Mouse (Mus musculus): ENCODE measurements around the gene Pkn1. TPM values are rescaled to one million over a fixed set of nuclear protein-coding genes. Genes with fewer than 3 reads are reported as not detected.
A peak's percentile ranks its signal among the peaks of the same experiment; 100 is the strongest.

Pkn1 gene
- total and polyA plus RNA-seq, 3 experiments, result 33.5 to 73.2 (median 41.2) TPM

- Histone ChIP-seq H3K4me1 (ENCODE audit: control insufficient read depth in 1 of 2, insufficient read depth in 2 of 2, low read length in 2 of 2) (peaks cover 3 to 30% of the 10 kb centered on the region in 2 experiments), H3K4me3 (ENCODE audit: control insufficient read depth in 1 of 2, insufficient read depth in 1 of 2, low read depth in 2 of 2, low read length in 2 of 2) (peak overlapping the region; percentile 11 to 84), H3K27me3 (ENCODE audit: control insufficient read depth in 1 of 2, insufficient read depth in 2 of 2, low read length in 2 of 2) (no peaks in the 10 kb centered on the region), H3K36me3 (ENCODE audit: control insufficient read depth in 1 of 2, insufficient read depth in 2 of 2, low read length in 2 of 2) (peaks cover 0 to 9% of the 10 kb centered on the region in 2 experiments; a peak in 2 of 4 replicates), H3K79me2 (ENCODE audit: control insufficient read depth, insufficient read depth, low read length, poor library complexity) (peaks cover 26% of the 10 kb centered on the region), H3K9me3 (replicated peaks; ENCODE audit: insufficient read depth, low read length) (no peaks in the 10 kb centered on the region), H3K9ac (ENCODE audit: control insufficient read depth, low read depth, low read length, poor library complexity, severe bottlenecking) (peak overlapping the region; percentile 25), H3K27ac (ENCODE audit: control insufficient read depth, low read depth, low read length) (peak overlapping the region; percentile 38)
- TF ChIP-seq RAD21 (IDR thresholded peaks at IDR 0.05; ENCODE audit: low read depth, low read length) (no peak), NELFE (IDR thresholded peaks at IDR 0.05; ENCODE audit: low read depth, low read length) (peak; percentile 38; the same call in 1 of the 2 replicates), POLR2A (IDR thresholded peaks at IDR 0.05; ENCODE audit: control insufficient read depth in 1 of 2, insufficient read depth in 1 of 2, low read depth in 1 of 2, low read length in 2 of 2, poor library complexity in 1 of 2) (peak in 1 of 2 experiments; percentile 50; a peak in 1 of 4 replicates), HCFC1 (IDR thresholded peaks at IDR 0.05; ENCODE audit: low read depth, low read length) (peak; percentile 32; the same call in 1 of the 2 replicates), MYB (IDR thresholded peaks at IDR 0.05; ENCODE audit: low read depth, low read length) (no peak), MXI1 (IDR thresholded peaks at IDR 0.05; ENCODE audit: low read depth, low read length) (no peak), MAZ (IDR thresholded peaks at IDR 0.05; ENCODE audit: low read depth, low read length) (0 out of 2 replicates have a peak, but pooled peaks have one; percentile 42), SIN3A (IDR thresholded peaks at IDR 0.05; ENCODE audit: low read length) (0 out of 2 replicates have a peak, but pooled peaks have one; percentile 17), USF1 (IDR thresholded peaks at IDR 0.05; ENCODE audit: low read depth, low read length) (peak; percentile 24; the same call in 1 of the 2 replicates), ETS1 (IDR thresholded peaks at IDR 0.05; ENCODE audit: low read depth, low read length) (no peak; the same call in 1 of the 2 replicates), TBP (IDR thresholded peaks at IDR 0.05; ENCODE audit: low read depth, low read length) (peak; percentile 58; the same call in 1 of the 2 replicates), KAT2A (conservative IDR thresholded peaks at IDR 0.05; ENCODE audit: low read depth, low read length) (no peak), MAFK (IDR thresholded peaks at IDR 0.05; ENCODE audit: borderline replicate concordance, low read depth, low read length) (no peak), CHD2 (IDR thresholded peaks at IDR 0.05; ENCODE audit: low read length) (no peak), BHLHE40 (IDR thresholded peaks at IDR 0.05; ENCODE audit: borderline replicate concordance, low read depth, low read length) (no peak), POLR2AphosphoS5 (IDR thresholded peaks at IDR 0.05; ENCODE audit: borderline replicate concordance, low read depth, low read length) (no peak)
- DNase-seq (ENCODE audit: low read depth, low spot score), result peak; percentile 68
Observed at GRCm38 (mm10) chr8:83700423-83701085, 1.6 kb upstream of the Pkn1 start.

GRCm38 (mm10) chr8:83699566-83699965 is 587 bp upstream of the Pkn1 start:
- DNase-seq (ENCODE audit: low read depth, low spot score), result no peak
- peaks cover 29% of the 10 kb centered on the region for H3K79me2 ChIP-seq (ENCODE audit: control insufficient read depth, insufficient read depth, low read length, poor library complexity)
- H3K9me3 ChIP-seq (replicated peaks; ENCODE audit: insufficient read depth, low read length), result no peaks in the 10 kb centered on the region
- TF ChIP-seq ELF1 (IDR thresholded peaks at IDR 0.05; ENCODE audit: low read depth, low read length), result peak; percentile 21; the same call in 1 of the 2 replicates
- peak; percentile 62 for TF ChIP-seq USF1 (IDR thresholded peaks at IDR 0.05; ENCODE audit: low read depth, low read length)
- TF ChIP-seq BHLHE40 (IDR thresholded peaks at IDR 0.05; ENCODE audit: borderline replicate concordance, low read depth, low read length), result no peak
- H3K9ac ChIP-seq (ENCODE audit: control insufficient read depth, low read depth, low read length, poor library complexity, severe bottlenecking), result peak overlapping the region; percentile 94
- H3K27ac ChIP-seq (ENCODE audit: control insufficient read depth, low read depth, low read length), result peak overlapping the region; percentile 82
- H3K4me1 ChIP-seq (ENCODE audit: control insufficient read depth in 1 of 2, insufficient read depth in 2 of 2, low read length in 2 of 2), result peaks cover 3 to 32% of the 10 kb centered on the region in 2 experiments
- H3K36me3 ChIP-seq (ENCODE audit: control insufficient read depth in 1 of 2, insufficient read depth in 2 of 2, low read length in 2 of 2), result peaks cover 0 to 9% of the 10 kb centered on the region in 2 experiments; a peak in 2 of 4 replicates
- H3K4me3 ChIP-seq (ENCODE audit: control insufficient read depth in 1 of 2, insufficient read depth in 1 of 2, low read depth in 2 of 2, low read length in 2 of 2), result peak overlapping the region; percentile 81 to 84
- no peaks in the 10 kb centered on the region for H3K27me3 ChIP-seq (ENCODE audit: control insufficient read depth in 1 of 2, insufficient read depth in 2 of 2, low read length in 2 of 2)
